Mouse (Mus musculus) G1E-ER4 (cell line): Measurements from ENCODE around the gene B4galt5. TPM values are rescaled to one million over a fixed set of nuclear protein-coding genes. Genes with fewer than 3 reads are reported as not detected.

ENCODE experiments used
- GATA1 ChIP-seq: IDR thresholded peaks from one replicate; pipeline ENCODE4 v1.8.0; 2012; ENCODE audit warnings: low read length, inconsistent platforms
- polyA plus RNA-seq: library from polyadenylated mRNA; stranded (reverse); fragments of >175 nt; gene quantifications from 2 replicates; pipeline ENCODE4 v1.2.3, GENCODE M21; 2012

Gene B4galt5
- polyA plus RNA-seq, 1 experiment, result not detected

- no peak for TF ChIP-seq GATA1
Measured at GRCm38 (mm10) chr2:167304651-167305381, 44.2 kb downstream of the B4galt5 start.

DNA sequence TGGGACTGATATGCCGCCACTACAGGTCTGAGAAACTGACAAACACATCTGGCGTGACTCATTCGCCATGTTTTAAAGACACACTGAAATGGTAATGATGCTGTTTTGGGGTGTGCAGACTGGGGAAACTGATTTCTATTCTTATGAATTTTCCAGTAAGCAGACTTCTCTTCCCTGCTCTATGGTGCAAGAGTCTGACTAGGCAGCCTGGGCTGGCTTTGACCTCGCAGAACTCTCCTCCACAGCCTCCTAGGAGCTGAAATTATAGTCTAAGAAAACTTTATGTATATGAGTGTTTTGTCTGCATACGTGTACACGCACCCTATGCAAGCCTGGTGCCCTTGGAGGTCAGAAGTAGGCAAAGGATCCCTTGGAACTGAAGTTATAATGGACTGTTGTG lies 45.2 kb downstream of the B4galt5 start:
- no peak for TF ChIP-seq GATA1

DNA sequence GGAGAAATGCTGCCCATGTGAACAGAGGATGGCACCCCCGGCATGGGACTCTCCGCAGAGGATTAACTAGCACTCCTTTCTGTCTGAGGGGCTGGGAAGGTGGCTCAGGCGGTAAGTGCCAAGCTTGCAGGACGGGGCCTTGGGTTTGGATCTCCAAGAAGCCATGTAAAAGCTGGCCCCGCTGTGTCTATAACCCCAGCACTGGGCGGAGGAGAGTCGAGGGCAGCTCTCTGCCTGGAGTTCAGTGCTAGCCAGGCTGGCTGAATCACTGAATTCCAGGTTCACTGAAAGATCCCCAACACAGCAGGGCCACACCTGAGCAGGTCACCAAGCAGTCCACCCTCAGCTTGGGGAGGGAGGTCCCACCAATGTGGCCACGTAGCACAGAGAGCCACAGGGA lies 45.8 kb downstream of the B4galt5 start:
- TF ChIP-seq GATA1, result no peak

DNA sequence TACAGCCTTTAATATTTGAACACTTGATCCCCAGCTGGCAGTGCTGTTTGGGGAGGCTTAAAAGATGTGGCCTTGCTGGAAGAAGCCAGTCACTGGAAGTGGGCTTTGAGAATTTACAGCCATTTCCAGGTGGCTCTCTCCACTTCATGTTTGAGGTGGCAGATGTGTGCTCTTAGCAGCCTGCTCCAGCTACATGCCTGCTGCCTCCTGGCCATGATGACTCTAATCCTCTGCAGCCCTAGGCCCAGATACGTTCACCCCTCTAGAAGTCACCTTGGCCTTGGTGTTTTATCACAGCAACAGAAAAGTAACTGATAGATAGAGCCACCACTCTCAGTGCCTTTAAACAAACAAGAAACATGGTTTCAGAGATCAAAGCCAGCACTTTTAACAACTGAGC lies 46.3 kb downstream of the B4galt5 start:
- TF ChIP-seq GATA1, result no peak

DNA sequence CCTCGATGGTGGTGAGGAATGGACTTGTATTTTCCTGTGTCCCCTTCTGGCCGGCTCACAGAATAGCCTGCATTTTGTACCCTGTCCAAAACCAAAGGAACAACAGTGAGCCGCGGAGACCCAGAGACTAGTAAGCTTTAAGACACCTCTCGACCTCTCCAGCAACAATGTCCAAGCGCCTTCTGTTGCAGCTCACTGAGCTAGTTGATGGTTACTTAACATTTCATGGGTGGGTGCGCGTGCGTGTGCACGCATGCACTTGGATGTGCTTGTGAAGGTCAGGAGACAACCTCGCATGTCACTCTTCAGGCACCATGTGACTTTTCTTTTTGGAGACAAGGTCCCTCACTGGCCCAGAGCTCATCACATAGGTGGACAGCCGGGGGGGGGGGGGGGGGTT lies 47.0 kb downstream of the B4galt5 start:
- TF ChIP-seq GATA1, result no peak

DNA sequence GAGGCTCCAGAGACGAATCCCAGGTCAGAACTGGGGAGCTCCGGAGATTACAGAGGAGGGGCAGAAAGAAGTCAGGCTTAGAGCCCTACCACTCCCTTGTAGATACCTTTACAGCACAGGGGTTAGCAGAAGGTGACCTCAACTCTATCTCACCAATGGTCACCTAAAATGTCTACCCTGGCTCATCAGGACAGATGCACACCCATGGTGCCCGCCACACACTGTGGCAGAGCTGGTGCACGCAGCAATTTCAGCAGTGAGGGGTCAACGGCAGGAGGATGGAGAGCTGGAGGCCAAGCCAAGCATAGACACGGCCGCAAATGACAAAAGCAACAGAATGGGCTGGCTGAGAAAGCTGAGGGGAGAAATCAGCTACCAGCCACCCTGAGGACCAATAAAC lies 47.4 kb downstream of the B4galt5 start:
- no peak for TF ChIP-seq GATA1

DNA sequence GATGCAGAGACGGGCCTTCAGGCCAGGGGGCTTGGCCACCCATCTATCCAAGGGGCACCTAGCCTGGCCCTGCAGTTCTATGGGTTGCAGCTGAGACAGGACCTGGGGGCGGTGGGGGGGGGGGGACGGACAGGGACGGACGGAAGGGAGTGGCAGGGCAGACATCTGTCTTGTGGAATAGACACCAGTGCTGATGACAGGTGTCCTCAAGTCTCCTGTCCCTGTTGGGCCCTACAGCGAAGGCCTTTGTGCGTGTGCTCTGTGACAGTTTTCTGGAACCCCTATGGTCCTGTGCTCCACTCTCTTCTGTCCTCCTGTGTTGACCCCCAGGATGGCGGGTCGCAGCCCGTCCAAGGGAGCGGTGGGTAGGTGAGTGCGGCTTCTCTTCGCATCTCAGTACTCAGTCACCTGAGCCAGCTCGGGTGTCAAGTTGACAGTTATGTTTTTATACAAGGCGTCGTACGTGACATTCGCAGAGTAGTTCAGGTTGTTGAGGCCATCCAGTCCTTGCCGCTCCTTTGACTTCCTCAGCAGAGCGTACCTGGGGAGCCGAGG lies 48.0 kb downstream of the B4galt5 start:
- no peak for TF ChIP-seq GATA1

GRCm38 (mm10) chr2:167299861-167300667 lies 48.9 kb downstream of the B4galt5 start:
- no peak for TF ChIP-seq GATA1

- TF ChIP-seq GATA1, result no peak
Measured at GRCm38 (mm10) chr2:167298729-167299705, 50.0 kb downstream of the B4galt5 start.

GRCm38 (mm10) chr2:167297985-167298384 lies 51.0 kb downstream of the B4galt5 start:
- no peak for TF ChIP-seq GATA1

DNA sequence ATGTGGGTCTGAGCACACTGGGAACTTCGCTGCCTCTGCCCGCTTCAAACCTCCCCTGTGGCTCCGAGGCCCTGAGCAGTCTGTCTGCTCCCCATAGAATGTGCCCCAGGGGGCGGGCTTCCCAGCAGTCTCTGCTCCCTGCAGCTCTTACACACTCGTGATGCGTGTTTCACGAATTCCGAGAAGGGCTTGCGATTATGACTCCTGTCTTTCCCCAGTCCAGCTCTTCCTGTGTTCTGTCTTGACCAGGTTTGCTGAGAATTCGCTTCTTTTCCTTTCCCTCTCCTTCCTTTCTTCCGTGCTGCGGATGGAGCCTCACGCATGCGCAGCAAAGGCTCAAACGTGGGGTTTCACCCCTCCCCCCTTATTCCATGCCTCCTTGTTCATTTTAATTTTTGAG lies 54.1 kb downstream of the B4galt5 start:
- TF ChIP-seq GATA1, result no peak

GRCm38 (mm10) chr2:167294216-167294615 lies 54.8 kb downstream of the B4galt5 start:
- no peak for TF ChIP-seq GATA1

DNA sequence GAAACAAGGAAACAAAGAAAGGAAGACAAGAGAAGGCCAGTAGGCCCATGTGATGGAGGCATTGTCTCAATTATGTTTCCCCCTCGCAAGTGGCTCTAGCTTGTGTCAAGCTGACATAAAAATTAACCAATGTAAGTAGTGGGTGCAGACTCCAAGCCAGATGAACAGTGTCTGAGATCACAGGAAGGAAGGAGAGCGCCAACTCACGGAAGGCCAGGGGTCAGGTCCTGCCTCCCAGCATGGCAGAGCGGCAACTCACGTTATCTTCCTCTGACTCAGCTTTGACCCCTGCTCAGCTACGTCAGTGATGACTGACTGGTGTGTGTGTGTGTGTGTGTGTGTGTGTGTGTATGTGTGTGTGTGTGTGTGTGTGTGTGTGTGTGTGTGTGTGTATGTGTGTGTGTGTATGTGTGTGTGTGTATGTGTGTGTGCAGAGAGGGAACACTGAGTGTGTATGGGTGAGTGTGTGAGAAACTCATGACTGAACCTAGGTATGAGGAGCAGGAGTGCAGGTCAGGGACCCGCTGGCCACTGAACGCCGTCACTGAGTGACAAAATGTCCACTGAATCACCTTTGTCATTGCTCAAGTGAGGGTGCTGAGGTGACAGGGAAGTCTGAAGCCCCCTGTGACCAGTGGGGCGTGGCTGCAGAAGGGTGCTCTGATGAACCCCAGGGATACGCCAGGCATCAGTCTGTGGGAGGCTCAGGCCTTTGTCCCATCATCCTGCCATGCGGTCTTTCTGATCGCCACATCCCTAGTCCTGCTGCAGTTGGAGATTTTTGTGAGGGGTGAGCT lies 55.5 kb downstream of the B4galt5 start:
- no peak for TF ChIP-seq GATA1

GRCm38 (mm10) chr2:167292854-167293253 lies 56.1 kb downstream of the B4galt5 start:
- TF ChIP-seq GATA1, result no peak
